Mouse (Mus musculus) adrenal gland, adult 8-10 months (tissue): ENCODE data around the gene Srebf1. TPM values are rescaled to one million over a fixed set of nuclear protein-coding genes. Genes with fewer than 3 reads are reported as not detected.
A peak's percentile ranks its signal among the peaks of the same experiment; 100 is the strongest.

Experiments used
- DNase-seq: peaks from one replicate; pipeline ENCODE4 v3.0.0; 2022
- total RNA-seq, 4 experiments: library from RNA; stranded (reverse); gene quantifications; 2 replicates each; pipeline ENCODE4 v1.2.4; 2022

Gene Srebf1
- total RNA-seq, 4 experiments from 2014 or later = 165 to 367 (median 213) TPM

- DNase-seq = no peak
These were observed 45.3 kb downstream of the Srebf1 start for GRCm38 (mm10) chr11:60176975-60177657.

GRCm38 (mm10) chr11:60176182-60176974 lies 46.0 kb downstream of the Srebf1 start:
- peak; percentile 69 for DNase-seq

- DNase-seq = peak; percentile 51
These were observed 46.8 kb downstream of the Srebf1 start for GRCm38 (mm10) chr11:60175371-60176181.

GRCm38 (mm10) chr11:60173606-60174184 lies 48.7 kb downstream of the Srebf1 start:
- DNase-seq = no peak

GRCm38 (mm10) chr11:60172074-60172473 lies 50.3 kb downstream of the Srebf1 start:
- DNase-seq = no peak

GRCm38 (mm10) chr11:60168780-60169179 lies 53.6 kb downstream of the Srebf1 start:
- peak; percentile 55 for DNase-seq

- DNase-seq = peak; percentile 63
These were observed 57.3 kb downstream of the Srebf1 start for GRCm38 (mm10) chr11:60165076-60165475.

GRCm38 (mm10) chr11:60164450-60164849 lies 57.9 kb downstream of the Srebf1 start:
- DNase-seq = no peak

- no peak for DNase-seq
These were observed 59.0 kb downstream of the Srebf1 start for GRCm38 (mm10) chr11:60163362-60163761.

GRCm38 (mm10) chr11:60162547-60162946 lies 59.8 kb downstream of the Srebf1 start:
- DNase-seq = no peak

GRCm38 (mm10) chr11:60161146-60161874 lies 61.1 kb downstream of the Srebf1 start:
- DNase-seq = no peak

GRCm38 (mm10) chr11:60160454-60161114 lies 61.8 kb downstream of the Srebf1 start:
- no peak for DNase-seq

GRCm38 (mm10) chr11:60159955-60160354 lies 62.4 kb downstream of the Srebf1 start:
- no peak for DNase-seq

GRCm38 (mm10) chr11:60158271-60158670 lies 64.1 kb downstream of the Srebf1 start:
- DNase-seq = no peak

- DNase-seq = no peak
These were observed 66.7 kb downstream of the Srebf1 start for GRCm38 (mm10) chr11:60155690-60156089.

GRCm38 (mm10) chr11:60153936-60154335 lies 68.4 kb downstream of the Srebf1 start:
- DNase-seq = no peak

- DNase-seq = no peak
These were observed 70.0 kb downstream of the Srebf1 start for GRCm38 (mm10) chr11:60152339-60152738.

GRCm38 (mm10) chr11:60150677-60151076 lies 71.7 kb downstream of the Srebf1 start:
- no peak for DNase-seq
